Mouse (Mus musculus): ENCODE results near the gene Ncaph2. TPM values are rescaled to one million over a fixed set of nuclear protein-coding genes. Genes with fewer than 3 reads are reported as not detected.

The Ncaph2 gene
- total RNA-seq, 4 experiments from 2014 or later: 52.8 to 67.4 (median 57.4) TPM

- DNase-seq (ENCODE audit: low spot score): peak; percentile 71
These were observed 23.4 kb downstream of the Ncaph2 start, which contains the start of gene Odf3b for GRCm38 (mm10) chr15:89378831-89379401. TSS of gene Odf3b (minus strand) at chr15:89379282.

- no peak for DNase-seq (ENCODE audit: low spot score)
These were observed 23.9 kb downstream of the Ncaph2 start for GRCm38 (mm10) chr15:89379429-89379828.

GRCm38 (mm10) chr15:89384617-89385016 lies 29.1 kb downstream of the Ncaph2 start, which contains the start of gene Klhdc7b:
TSS of gene Klhdc7b (plus strand) at chr15:89384917.
- no peak for DNase-seq (ENCODE audit: low spot score)

- DNase-seq (ENCODE audit: low spot score): no peak
These were observed 31.6 kb downstream of the Ncaph2 start for GRCm38 (mm10) chr15:89387127-89387526.

- no peak for DNase-seq (ENCODE audit: low spot score)
These were observed 34.6 kb downstream of the Ncaph2 start for GRCm38 (mm10) chr15:89390081-89390480.

- DNase-seq (ENCODE audit: low spot score): no peak
These were observed 41.4 kb downstream of the Ncaph2 start for GRCm38 (mm10) chr15:89396883-89397282.

GRCm38 (mm10) chr15:89398146-89398545 lies 42.6 kb downstream of the Ncaph2 start:
- no peak for DNase-seq (ENCODE audit: low spot score)

- DNase-seq (ENCODE audit: low spot score): no peak
These were observed 44.2 kb downstream of the Ncaph2 start for GRCm38 (mm10) chr15:89399716-89400115.

- DNase-seq (ENCODE audit: low spot score): no peak
These were observed 47.0 kb downstream of the Ncaph2 start for GRCm38 (mm10) chr15:89402471-89402870.

GRCm38 (mm10) chr15:89404831-89405623 lies 49.5 kb downstream of the Ncaph2 start:
- no peak for DNase-seq (ENCODE audit: low spot score)

- DNase-seq (ENCODE audit: low spot score): no peak
These were observed 51.2 kb downstream of the Ncaph2 start for GRCm38 (mm10) chr15:89406691-89407090.

- DNase-seq (ENCODE audit: low spot score): no peak
These were observed 54.6 kb downstream of the Ncaph2 start, which contains the start of gene Syce3 for GRCm38 (mm10) chr15:89410118-89410517. TSS of gene Syce3 (minus strand) at chr15:89410503.

- no peak for DNase-seq (ENCODE audit: low spot score)
These were observed 59.8 kb downstream of the Ncaph2 start for GRCm38 (mm10) chr15:89415282-89415681.

GRCm38 (mm10) chr15:89421938-89422337 lies 66.4 kb downstream of the Ncaph2 start:
- no peak for DNase-seq (ENCODE audit: low spot score)

Small RNA genes lying within 50 kb of the gene (microRNA-seq; reads per million reads assigned to microRNA genes)
- gene Mir6959: 1.7 reads per million

Other genes with a start within 250 kb of the Ncaph2 start
- gene Tubgcp6, start 232.6 kb upstream of the Ncaph2 start, total RNA-seq (2022): 10 to 100 TPM in 1 of 4 experiments, 1 to 10 TPM in 3; 8.2 to 11.6 (median 9.0) TPM
- 1 to 10 TPM; 5.8 to 9.5 (median 6.9) TPM for gene Hdac10, start 227.0 kb upstream of the Ncaph2 start, total RNA-seq (2022)
- 10 to 100 TPM; 21.1 to 31.4 (median 28.0) TPM for gene Mapk12, start 215.0 kb upstream of the Ncaph2 start, total RNA-seq (2022)
- gene Mapk11, start 206.1 kb upstream of the Ncaph2 start, total RNA-seq (2022): 1 to 10 TPM; 1.1 to 2.8 (median 2.7) TPM
- gene Plxnb2, start 174.9 kb upstream of the Ncaph2 start, total RNA-seq (2022): 100 to 1,000 TPM in 2 of 4 experiments, 10 to 100 TPM in 2; 92.5 to 104 (median 99.6) TPM
- gene Dennd6b, start 159.2 kb upstream of the Ncaph2 start, total RNA-seq (2022): 10 to 100 TPM in 2 of 4 experiments, 1 to 10 TPM in 2; 8.8 to 12.9 (median 11.0) TPM
- 10 to 100 TPM; 82.1 to 87.5 (median 84.7) TPM for gene Ppp6r2, start 144.2 kb upstream of the Ncaph2 start, total RNA-seq (2022)
- 10 to 100 TPM; 56.5 to 74.5 (median 69.5) TPM for gene Sbf1, start 40.4 kb upstream of the Ncaph2 start, total RNA-seq (2022)
- gene Adm2, start 33.0 kb upstream of the Ncaph2 start, total RNA-seq (2022): not detected
- gene Miox, start 21.3 kb upstream of the Ncaph2 start, total RNA-seq (2022): not detected
- 10 to 100 TPM; 23.6 to 29.1 (median 26.7) TPM for gene Lmf2, start 60 bp upstream of the Ncaph2 start, total RNA-seq (2022)
- 10 to 100 TPM; 21.9 to 32.0 (median 24.4) TPM for gene Sco2, start 18.1 kb downstream of the Ncaph2 start, total RNA-seq (2022)
- gene Tymp, start 21.3 kb downstream of the Ncaph2 start, total RNA-seq (2022): under 1 TPM; 0.22 to 0.72 (median 0.31) TPM
- gene Odf3b, start 23.6 kb downstream of the Ncaph2 start, total RNA-seq (2022): 1 to 10 TPM in 3 of 4 experiments, under 1 TPM in 1; 0.41 to 2.3 (median 2.2) TPM
- not detected for gene Klhdc7b, start 29.2 kb downstream of the Ncaph2 start, total RNA-seq (2022)
- not detected for gene Syce3, start 54.8 kb downstream of the Ncaph2 start, total RNA-seq (2022)
- 100 to 1,000 TPM; 631 to 738 (median 682) TPM for gene Cpt1b, start 70.1 kb downstream of the Ncaph2 start, total RNA-seq (2022)
- 1 to 10 TPM; 1.4 to 4.1 (median 2.0) TPM for gene C730034F03Rik, start 73.9 kb downstream of the Ncaph2 start, total RNA-seq (2022)
- 10 to 100 TPM in 2 of 4 experiments, 1 to 10 TPM in 2; 6.9 to 14.3 (median 10.7) TPM for gene Gm44502, start 74.0 kb downstream of the Ncaph2 start, total RNA-seq (2022)
- 10 to 100 TPM; 46.7 to 59.6 (median 54.0) TPM for gene Chkb, start 74.2 kb downstream of the Ncaph2 start, total RNA-seq (2022)
- gene Mapk8ip2, start 98.2 kb downstream of the Ncaph2 start, total RNA-seq (2022): under 1 TPM in 3 of 4 experiments, not detected in 1; 0.09 to 0.25 (median 0.09) TPM
- 10 to 100 TPM; 10.9 to 12.7 (median 11.8) TPM for gene Arsa, start 121.7 kb downstream of the Ncaph2 start, total RNA-seq (2022)
- gene Shank3, start 143.9 kb downstream of the Ncaph2 start, total RNA-seq (2022): 10 to 100 TPM; 36.3 to 53.5 (median 43.5) TPM
- under 1 TPM in 3 of 4 experiments, not detected in 1; 0.19 to 0.41 (median 0.28) TPM for gene Acr, start 212.6 kb downstream of the Ncaph2 start, total RNA-seq (2022)
- 1 to 10 TPM; 4.4 to 6.6 (median 5.4) TPM for gene Rabl2, start 236.2 kb downstream of the Ncaph2 start, total RNA-seq (2022)

Data from heart, adult 8-10 months (tissue).